Mouse (Mus musculus): Measurements from ENCODE around the gene Tmem246. TPM values are rescaled to one million over a fixed set of nuclear protein-coding genes. Genes with fewer than 3 reads are reported as not detected.

Gene Tmem246
- polyA plus RNA-seq, 1 experiment: 5.5 TPM

DNA sequence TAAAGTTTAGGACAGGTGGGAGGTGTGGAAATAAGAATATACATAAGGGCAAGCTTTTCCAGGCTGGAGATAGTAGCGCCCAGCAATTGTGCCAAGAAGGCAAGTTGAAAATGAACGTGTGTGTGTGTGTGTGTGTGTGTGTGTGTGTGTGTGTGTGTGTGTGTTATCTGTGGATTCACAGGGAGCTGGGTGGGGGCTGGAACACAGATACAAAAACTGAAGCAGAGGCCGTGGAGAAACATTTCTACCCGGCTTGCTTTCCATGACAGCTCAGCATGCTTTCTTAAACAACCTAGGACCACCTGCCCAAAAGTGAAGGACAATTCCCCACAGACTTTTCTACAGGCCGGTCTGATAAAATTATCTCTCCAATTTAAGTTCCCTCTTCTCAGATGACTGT is 6.9 kb upstream of the Tmem246 start:
- Histone ChIP-seq H3K4me1 (ENCODE audit: control insufficient read depth, insufficient read depth, insufficient read length) (no peaks in the 10 kb centered on the region), H3K27ac (ENCODE audit: insufficient read depth, low read length) (no peak overlapping the region), H3K4me3 (ENCODE audit: extremely low read depth, insufficient read depth, insufficient read length) (no peak overlapping the region), H3K27me3 (ENCODE audit: control insufficient read depth, insufficient read depth, low read length) (no peaks in the 10 kb centered on the region), H3K36me3 (ENCODE audit: control insufficient read depth, insufficient read depth, low read length) (no peaks in the 10 kb centered on the region)
- no peak for DNase-seq (ENCODE audit: low read depth in 1 of 2, low spot score in 2 of 2)
- TF ChIP-seq CTCF (IDR thresholded peaks at IDR 0.05; ENCODE audit: extremely low read depth, insufficient read depth, insufficient read length, insufficient replicate concordance) (no peak), POLR2A (IDR thresholded peaks at IDR 0.05; ENCODE audit: low read depth, low read length) (no peak)
- 81% methylated on average over 5 of the region's 5 CpGs for WGBS

DNA sequence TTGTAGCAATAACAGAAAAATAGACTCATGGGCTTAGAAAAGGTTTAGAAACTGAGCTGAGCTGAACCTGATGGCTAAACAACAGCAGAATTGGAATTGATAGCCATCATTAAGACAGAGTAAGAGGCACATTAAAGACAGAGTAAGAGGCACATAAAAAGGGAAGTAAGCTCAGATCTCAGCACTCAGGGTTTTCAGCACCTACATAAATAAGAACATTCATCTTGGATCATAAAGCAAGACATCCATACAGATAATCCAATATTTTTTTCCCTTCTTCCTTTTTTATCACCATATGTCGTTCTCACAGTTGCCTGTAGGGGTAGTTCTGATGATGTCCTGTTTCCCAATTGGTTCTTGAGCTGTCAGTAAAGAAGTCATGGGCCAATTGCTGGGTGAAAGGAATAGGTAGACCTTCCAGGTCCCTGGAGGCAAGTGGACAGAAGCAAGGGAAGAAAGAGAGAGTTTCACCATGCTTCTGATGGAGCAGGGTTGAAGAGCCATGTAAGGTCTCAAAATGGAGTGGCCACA is 6.4 kb upstream of the Tmem246 start:
- Histone ChIP-seq H3K27ac (ENCODE audit: insufficient read depth, low read length) (no peak overlapping the region), H3K4me3 (ENCODE audit: extremely low read depth, insufficient read depth, insufficient read length) (no peak overlapping the region), H3K4me1 (ENCODE audit: control insufficient read depth, insufficient read depth, insufficient read length) (no peaks in the 10 kb centered on the region), H3K27me3 (ENCODE audit: control insufficient read depth, insufficient read depth, low read length) (no peaks in the 10 kb centered on the region), H3K36me3 (ENCODE audit: control insufficient read depth, insufficient read depth, low read length) (no peaks in the 10 kb centered on the region)
- DNase-seq (ENCODE audit: low read depth in 1 of 2, low spot score in 2 of 2): no peak
- WGBS: 26% methylated on average over 1 of the region's 1 CpGs
- TF ChIP-seq CTCF (IDR thresholded peaks at IDR 0.05; ENCODE audit: extremely low read depth, insufficient read depth, insufficient read length, insufficient replicate concordance) (no peak), POLR2A (IDR thresholded peaks at IDR 0.05; ENCODE audit: low read depth, low read length) (no peak)

DNA sequence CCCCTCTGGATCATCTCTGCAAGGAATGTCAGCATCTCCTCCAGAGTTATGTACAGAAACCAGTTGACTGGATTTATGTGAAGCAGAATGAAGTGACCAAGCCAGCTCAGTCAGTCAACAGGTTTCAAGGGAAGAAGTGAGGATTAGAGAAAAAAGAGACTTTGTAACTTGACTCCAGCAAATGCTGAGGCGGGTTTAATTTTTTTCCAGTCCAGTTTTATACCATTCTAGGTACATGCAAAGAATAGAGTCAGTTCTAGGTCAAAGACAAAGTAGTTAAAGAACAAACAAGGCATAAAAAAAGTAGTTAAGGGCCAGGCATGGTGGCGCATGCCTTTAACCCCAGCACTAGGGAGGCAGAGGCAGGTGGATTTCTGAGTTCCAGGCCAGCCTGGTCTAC is 5.5 kb upstream of the Tmem246 start:
- H3K27ac ChIP-seq (ENCODE audit: insufficient read depth, low read length): no peak overlapping the region
- no peak for DNase-seq (ENCODE audit: low read depth in 1 of 2, low spot score in 2 of 2)
- H3K27me3 ChIP-seq (ENCODE audit: control insufficient read depth, insufficient read depth, low read length): no peaks in the 10 kb centered on the region
- H3K4me1 ChIP-seq (ENCODE audit: control insufficient read depth, insufficient read depth, insufficient read length): no peaks in the 10 kb centered on the region
- H3K36me3 ChIP-seq (ENCODE audit: control insufficient read depth, insufficient read depth, low read length): no peaks in the 10 kb centered on the region
- WGBS: 82% methylated on average over 2 of the region's 2 CpGs
- H3K4me3 ChIP-seq (ENCODE audit: extremely low read depth, insufficient read depth, insufficient read length): no peak overlapping the region
- no peak for TF ChIP-seq POLR2A (IDR thresholded peaks at IDR 0.05; ENCODE audit: low read depth, low read length)
- no peak for TF ChIP-seq CTCF (IDR thresholded peaks at IDR 0.05; ENCODE audit: extremely low read depth, insufficient read depth, insufficient read length, insufficient replicate concordance)

DNA sequence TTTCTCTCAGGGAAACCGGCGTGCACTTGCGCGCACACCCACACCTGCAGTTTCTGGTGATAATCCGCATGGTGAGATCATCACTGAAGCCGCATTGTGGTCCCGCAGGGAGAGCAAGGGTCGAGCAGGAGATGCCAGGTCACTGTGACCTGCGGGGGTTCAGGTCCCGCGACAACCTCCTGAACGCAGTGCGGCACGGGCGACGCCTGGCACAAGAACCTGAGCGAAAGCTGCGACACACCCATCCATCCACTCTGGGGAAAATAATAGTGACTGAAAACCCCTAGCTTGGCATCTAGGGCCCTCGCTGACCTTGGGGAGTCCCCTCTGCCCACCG is 862 bp downstream of the Tmem246 start:
- Histone ChIP-seq H3K27ac (ENCODE audit: insufficient read depth, low read length) (no peak overlapping the region), H3K27me3 (ENCODE audit: control insufficient read depth, insufficient read depth, low read length) (peaks cover 10% of the 10 kb centered on the region), H3K36me3 (ENCODE audit: control insufficient read depth, insufficient read depth, low read length) (no peaks in the 10 kb centered on the region), H3K4me1 (ENCODE audit: control insufficient read depth, insufficient read depth, insufficient read length) (peaks cover 6% of the 10 kb centered on the region; the same call in 1 of the 2 replicates), H3K4me3 (ENCODE audit: extremely low read depth, insufficient read depth, insufficient read length) (peak overlapping the region; percentile 49; the same call in 1 of the 2 replicates)
- WGBS: 5% methylated on average over 20 of the region's 20 CpGs
- DNase-seq (ENCODE audit: low read depth in 1 of 2, low spot score in 2 of 2): no peak
- no peak for TF ChIP-seq POLR2A (IDR thresholded peaks at IDR 0.05; ENCODE audit: low read depth, low read length)
- TF ChIP-seq CTCF (IDR thresholded peaks at IDR 0.05; ENCODE audit: extremely low read depth, insufficient read depth, insufficient read length, insufficient replicate concordance): no peak

DNA sequence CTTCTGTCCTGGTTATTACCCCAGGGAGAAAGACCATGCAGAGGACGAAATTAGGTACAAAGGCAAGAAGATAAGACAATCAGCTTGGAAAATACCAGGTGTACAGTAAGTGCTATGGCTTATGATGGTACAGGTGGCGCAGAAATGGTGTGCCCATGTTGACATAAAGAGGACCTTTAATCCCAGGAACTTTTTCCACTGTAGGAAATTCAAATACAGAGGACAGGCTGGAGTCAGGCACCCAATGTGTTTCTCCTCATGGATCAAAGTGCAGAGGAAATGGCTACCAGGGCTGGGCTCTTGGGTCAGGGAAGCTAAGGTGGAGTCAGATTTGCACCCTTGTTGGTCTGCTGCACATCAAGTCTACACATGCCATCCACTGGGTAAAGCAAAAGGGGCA is 7.5 kb downstream of the Tmem246 start:
- 81% methylated on average over 2 of the region's 2 CpGs for WGBS
- Histone ChIP-seq H3K27ac (ENCODE audit: insufficient read depth, low read length) (no peak overlapping the region), H3K36me3 (ENCODE audit: control insufficient read depth, insufficient read depth, low read length) (no peaks in the 10 kb centered on the region), H3K4me3 (ENCODE audit: extremely low read depth, insufficient read depth, insufficient read length) (no peak overlapping the region), H3K4me1 (ENCODE audit: control insufficient read depth, insufficient read depth, insufficient read length) (no peaks in the 10 kb centered on the region), H3K27me3 (ENCODE audit: control insufficient read depth, insufficient read depth, low read length) (no peaks in the 10 kb centered on the region)
- TF ChIP-seq CTCF (IDR thresholded peaks at IDR 0.05; ENCODE audit: extremely low read depth, insufficient read depth, insufficient read length, insufficient replicate concordance) (no peak), POLR2A (IDR thresholded peaks at IDR 0.05; ENCODE audit: low read depth, low read length) (no peak)
- no peak for DNase-seq (ENCODE audit: low read depth in 1 of 2, low spot score in 2 of 2)

GRCm38 (mm10) chr4:49586811-49587210 is 10.9 kb downstream of the Tmem246 start:
- Histone ChIP-seq H3K36me3 (ENCODE audit: control insufficient read depth, insufficient read depth, low read length) (no peaks in the 10 kb centered on the region), H3K27me3 (ENCODE audit: control insufficient read depth, insufficient read depth, low read length) (no peaks in the 10 kb centered on the region), H3K27ac (ENCODE audit: insufficient read depth, low read length) (no peak overlapping the region), H3K4me3 (ENCODE audit: extremely low read depth, insufficient read depth, insufficient read length) (no peak overlapping the region), H3K4me1 (ENCODE audit: control insufficient read depth, insufficient read depth, insufficient read length) (no peaks in the 10 kb centered on the region)
- DNase-seq (ENCODE audit: low read depth in 1 of 2, low spot score in 2 of 2): no peak
- TF ChIP-seq CTCF (IDR thresholded peaks at IDR 0.05; ENCODE audit: extremely low read depth, insufficient read depth, insufficient read length, insufficient replicate concordance) (no peak), POLR2A (IDR thresholded peaks at IDR 0.05; ENCODE audit: low read depth, low read length) (no peak)
- 84% methylated on average over 10 of the region's 10 CpGs for WGBS

DNA sequence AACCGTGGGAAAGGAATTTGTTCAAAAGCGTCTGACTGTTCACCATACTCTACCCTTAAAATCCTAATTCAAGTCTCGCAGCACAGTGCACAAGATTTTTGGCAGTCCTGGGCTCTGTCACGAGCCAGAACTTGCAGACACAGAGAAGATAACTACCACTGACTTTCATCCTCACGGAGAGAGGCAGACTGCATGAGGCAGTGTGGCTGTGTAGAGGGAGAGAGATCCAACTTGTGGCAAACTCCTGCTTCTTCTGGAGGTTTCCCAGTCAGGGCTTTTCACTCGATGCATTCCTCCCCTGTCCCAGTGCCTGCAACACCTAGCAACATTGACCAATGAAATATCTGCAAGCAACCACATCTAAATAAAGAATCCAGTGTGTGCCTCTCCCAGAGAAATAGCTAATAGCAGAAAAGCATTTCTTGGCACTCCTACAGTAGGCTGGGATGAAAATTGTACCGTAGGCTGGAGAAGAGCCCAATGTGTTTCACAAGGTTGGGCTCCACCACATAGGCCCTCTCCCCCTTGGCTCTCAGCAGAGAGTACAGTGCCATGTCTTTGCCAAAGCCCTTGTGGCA is 12.1 kb downstream of the Tmem246 start:
- no peak overlapping the region for H3K27ac ChIP-seq (ENCODE audit: insufficient read depth, low read length)
- H3K4me1 ChIP-seq (ENCODE audit: control insufficient read depth, insufficient read depth, insufficient read length): no peaks in the 10 kb centered on the region
- DNase-seq (ENCODE audit: low read depth in 1 of 2, low spot score in 2 of 2): no peak
- H3K4me3 ChIP-seq (ENCODE audit: extremely low read depth, insufficient read depth, insufficient read length): no peak overlapping the region
- TF ChIP-seq POLR2A (IDR thresholded peaks at IDR 0.05; ENCODE audit: low read depth, low read length) (no peak), CTCF (IDR thresholded peaks at IDR 0.05; ENCODE audit: extremely low read depth, insufficient read depth, insufficient read length, insufficient replicate concordance) (no peak)
- WGBS: 87% methylated on average over 7 of the region's 7 CpGs
- no peaks in the 10 kb centered on the region for H3K36me3 ChIP-seq (ENCODE audit: control insufficient read depth, insufficient read depth, low read length)
- no peaks in the 10 kb centered on the region for H3K27me3 ChIP-seq (ENCODE audit: control insufficient read depth, insufficient read depth, low read length)
